Mouse (Mus musculus) neural tube, embryonic 11.5 days (tissue): ENCODE data around the gene Rftn1. TPM values are rescaled to one million over a fixed set of nuclear protein-coding genes. Genes with fewer than 3 reads are reported as not detected.

Source experiments
- ATAC-seq: fragments of 200-750 bp; cut with Nextera tagmentation; 2 replicates; pipeline ENCODE4 v1.8.0; 2017; ENCODE audit warnings: moderate number of reproducible peaks, mild to moderate bottlenecking, moderate TSS enrichment, moderate library complexity; ENCODE audit not compliant: insufficient read depth, low FRiP score, low TSS enrichment
- DNase-seq: peaks from one replicate; pipeline ENCODE4 v3.0.0-alpha.2; 2015; ENCODE audit warnings: low spot score
- H3K27ac ChIP-seq: fragments of 300-500 bp; sonication (generic); 2 replicates; pipeline ENCODE4 v1.5.1; 2014; ENCODE audit warnings: low read depth, mild to moderate bottlenecking, low read length
- H3K27me3 ChIP-seq: fragments of 300-500 bp; sonication (generic); 2 replicates; pipeline ENCODE4 v1.6.1; 2014; ENCODE audit warnings: mild to moderate bottlenecking, low read length, mixed read lengths; ENCODE audit not compliant: control insufficient read depth, insufficient read depth
- H3K36me3 ChIP-seq: fragments of 300-500 bp; sonication (generic); 2 replicates; pipeline ENCODE4 v1.6.1; 2014; ENCODE audit warnings: mild to moderate bottlenecking, low read length, moderate library complexity, mixed read lengths; ENCODE audit not compliant: control insufficient read depth, insufficient read depth
- H3K4me1 ChIP-seq: fragments of 300-500 bp; sonication (generic); 2 replicates; pipeline ENCODE4 v1.6.1; 2014; ENCODE audit warnings: low read length, mixed read lengths; ENCODE audit not compliant: control insufficient read depth, insufficient read depth
- H3K4me2 ChIP-seq: fragments of 300-500 bp; sonication (generic); 2 replicates; pipeline ENCODE4 v1.6.1; 2014; ENCODE audit warnings: low read depth, mild to moderate bottlenecking, moderate library complexity
- H3K4me3 ChIP-seq: fragments of 300-500 bp; sonication (generic); 2 replicates; pipeline ENCODE4 v1.5.1; 2014; ENCODE audit warnings: low read depth, low read length
- H3K9ac ChIP-seq: fragments of 300-500 bp; sonication (generic); 2 replicates; pipeline ENCODE4 v1.6.1; 2014; ENCODE audit warnings: mild to moderate bottlenecking, low read length
- H3K9me3 ChIP-seq: fragments of 300-500 bp; sonication (generic); 2 replicates; pipeline ENCODE4 v1.6.1; 2016; ENCODE audit warnings: low read length; ENCODE audit not compliant: control insufficient read depth
- WGBS: fragments of 180-500 bp; shearing (Covaris S2); extraction: QIAGEN DNeasy Blood & Tissue Kit; methylation state at CpG from one replicate; pipeline ENCODE4 v1.1.7; 2014; 5-methylcytosine and 5-hydroxymethylcytosine counted together
- polyA plus RNA-seq: library from polyadenylated mRNA; unstranded; fragments of >200 nt; fragmentation: Nextera tagmentation; extraction: Ambion mirVana; gene quantifications from 2 replicates; pipeline ENCODE4 v1.2.1, GENCODE M21; 2014

The Rftn1 gene
- polyA plus RNA-seq, 1 experiment from 2014 or later, result 6.9 TPM

DNA sequence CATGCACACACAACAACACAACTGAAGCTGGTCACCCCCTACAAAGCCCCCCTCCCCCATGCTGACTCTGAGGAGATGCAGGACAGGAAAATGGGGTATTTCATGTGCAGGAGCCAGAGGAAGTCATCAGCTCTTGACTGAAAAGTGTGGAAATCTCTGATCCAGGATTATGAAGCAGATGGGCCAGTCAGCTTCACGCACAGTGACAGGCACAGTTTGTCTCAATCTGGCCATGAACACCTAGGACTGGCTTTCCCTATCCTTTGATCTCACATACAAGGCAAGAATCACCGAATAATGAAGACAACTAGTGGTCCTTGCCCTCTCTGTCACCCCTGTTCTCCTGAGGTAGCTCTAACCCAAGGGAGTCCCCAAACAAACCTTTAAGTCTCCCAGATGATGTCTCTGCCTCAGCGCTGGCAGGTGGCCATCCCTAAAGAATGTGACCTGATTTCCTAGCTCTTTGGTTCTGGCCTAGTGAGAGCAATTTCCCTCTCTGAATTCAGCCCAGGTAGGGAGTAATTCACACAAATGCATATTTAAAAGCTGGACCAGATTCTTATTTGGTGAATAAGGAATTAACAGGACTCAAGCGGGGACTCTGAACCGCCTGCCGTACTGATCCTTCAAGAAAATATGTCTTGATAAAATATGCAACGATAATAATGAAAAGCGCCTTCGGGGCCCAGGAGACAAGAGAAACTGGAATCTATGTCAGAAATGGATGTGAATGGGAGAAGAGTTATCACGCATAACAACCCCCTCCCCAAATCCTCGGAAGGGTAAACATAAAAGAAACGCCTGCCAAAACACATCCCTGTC, 6.0 kb downstream of the Rftn1 start:
- ATAC-seq (no peak), DNase-seq (no peak)
- no peak overlapping the region for H3K4me3 ChIP-seq
- H3K9ac ChIP-seq, result no peak overlapping the region
- peaks cover under 1% of the 10 kb centered on the region; the same call in 1 of the 2 replicates for H3K4me1 ChIP-seq
- no peaks in the 10 kb centered on the region for H3K9me3 ChIP-seq
- no peak overlapping the region for H3K27ac ChIP-seq
- H3K36me3 ChIP-seq, result no peaks in the 10 kb centered on the region
- no peaks in the 10 kb centered on the region for H3K27me3 ChIP-seq
- 83% methylated on average over 12 of the region's 12 CpGs for WGBS
- H3K4me2 ChIP-seq, result no peak overlapping the region

DNA sequence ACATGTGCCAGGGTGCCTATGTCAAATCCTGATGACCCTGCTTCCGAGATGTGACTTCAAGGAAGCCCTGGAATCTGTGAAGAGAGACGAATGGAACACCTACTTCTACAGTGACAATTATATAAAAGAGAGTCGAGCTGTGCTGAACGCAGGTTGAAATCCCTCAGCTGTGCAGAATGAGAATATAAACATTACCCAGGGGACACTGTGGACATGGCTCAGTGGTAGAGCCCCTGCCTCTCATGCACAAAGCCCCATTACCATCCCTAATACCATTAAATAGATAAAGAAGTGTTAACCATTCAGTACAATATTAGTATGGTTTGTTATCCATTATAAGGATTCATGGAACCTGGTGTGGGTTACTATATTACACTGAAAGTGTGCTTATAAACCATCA, 7.2 kb downstream of the Rftn1 start:
- Histone ChIP-seq H3K4me1 (no peaks in the 10 kb centered on the region), H3K36me3 (no peaks in the 10 kb centered on the region), H3K27ac (no peak overlapping the region), H3K9me3 (no peaks in the 10 kb centered on the region), H3K4me2 (no peak overlapping the region), H3K9ac (no peak overlapping the region), H3K4me3 (no peak overlapping the region), H3K27me3 (no peaks in the 10 kb centered on the region)
- ATAC-seq (no peak), DNase-seq (no peak)
- 84% methylated on average over 4 of the region's 4 CpGs for WGBS

DNA sequence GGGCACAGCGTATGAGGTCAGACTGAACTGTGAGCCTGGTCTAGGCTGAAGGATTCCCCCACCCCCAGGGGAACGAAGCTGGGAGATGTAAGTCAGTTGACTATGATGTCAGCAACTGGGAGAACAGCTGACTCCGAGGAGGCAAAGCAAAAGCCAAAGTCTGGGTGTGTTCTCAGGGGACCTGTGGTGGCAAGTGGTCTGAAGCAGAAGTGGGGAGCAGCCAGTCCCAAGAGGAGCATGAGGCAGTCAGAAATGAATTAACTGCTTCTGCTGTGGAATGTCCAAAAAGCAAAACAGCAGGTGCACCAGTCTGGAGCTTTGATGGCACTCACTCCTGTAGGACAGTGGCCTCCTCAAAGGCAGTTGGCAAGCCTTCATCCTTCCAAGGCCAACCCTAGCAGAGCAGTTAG, 7.9 kb downstream of the Rftn1 start:
- H3K27ac ChIP-seq, result no peak overlapping the region
- H3K36me3 ChIP-seq, result no peaks in the 10 kb centered on the region
- ATAC-seq (no peak), DNase-seq (no peak)
- no peaks in the 10 kb centered on the region for H3K9me3 ChIP-seq
- H3K4me1 ChIP-seq, result no peaks in the 10 kb centered on the region
- H3K9ac ChIP-seq, result no peak overlapping the region
- no peak overlapping the region for H3K4me3 ChIP-seq
- H3K27me3 ChIP-seq, result no peaks in the 10 kb centered on the region
- no peak overlapping the region for H3K4me2 ChIP-seq
- 85% methylated on average over 3 of the region's 3 CpGs for WGBS

DNA sequence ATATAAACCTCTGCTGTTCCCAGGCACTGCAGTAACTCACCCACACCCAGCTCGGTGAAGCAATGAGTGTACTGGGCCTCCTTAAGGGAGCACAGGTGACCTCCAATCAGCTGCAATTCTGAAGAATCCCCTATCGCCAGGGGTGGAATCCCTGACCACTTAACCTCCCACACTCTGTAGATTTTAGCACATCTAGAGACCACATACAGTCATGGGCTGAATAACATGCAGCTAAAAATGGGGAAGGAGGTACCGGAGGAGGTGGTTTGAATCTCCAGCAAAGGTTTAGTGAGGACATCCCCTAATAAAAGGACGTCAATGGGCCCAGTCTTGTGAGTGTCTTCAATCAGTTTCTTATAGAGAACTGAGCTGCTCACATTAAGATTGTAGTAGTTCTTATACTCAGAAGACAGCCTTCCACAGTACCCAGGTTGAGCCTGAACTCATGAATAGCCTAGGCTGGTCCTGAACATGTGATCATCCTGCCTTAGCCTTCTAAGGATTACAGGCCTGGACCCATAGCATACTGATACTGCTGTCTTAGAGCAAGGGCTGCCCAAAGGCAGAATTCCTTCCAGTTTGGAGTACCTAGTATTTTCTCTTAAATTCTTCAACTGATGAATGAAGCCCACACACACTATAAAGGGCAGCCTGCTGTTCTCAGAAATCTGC, 9.4 kb downstream of the Rftn1 start:
- H3K9me3 ChIP-seq, result no peaks in the 10 kb centered on the region
- DNase-seq (no peak), ATAC-seq (no peak)
- H3K9ac ChIP-seq, result no peak overlapping the region
- no peak overlapping the region for H3K4me3 ChIP-seq
- no peaks in the 10 kb centered on the region for H3K27me3 ChIP-seq
- WGBS, result 89% methylated on average over 4 of the region's 4 CpGs
- H3K4me1 ChIP-seq, result no peaks in the 10 kb centered on the region
- no peaks in the 10 kb centered on the region for H3K36me3 ChIP-seq
- H3K4me2 ChIP-seq, result no peak overlapping the region
- H3K27ac ChIP-seq, result no peak overlapping the region

DNA sequence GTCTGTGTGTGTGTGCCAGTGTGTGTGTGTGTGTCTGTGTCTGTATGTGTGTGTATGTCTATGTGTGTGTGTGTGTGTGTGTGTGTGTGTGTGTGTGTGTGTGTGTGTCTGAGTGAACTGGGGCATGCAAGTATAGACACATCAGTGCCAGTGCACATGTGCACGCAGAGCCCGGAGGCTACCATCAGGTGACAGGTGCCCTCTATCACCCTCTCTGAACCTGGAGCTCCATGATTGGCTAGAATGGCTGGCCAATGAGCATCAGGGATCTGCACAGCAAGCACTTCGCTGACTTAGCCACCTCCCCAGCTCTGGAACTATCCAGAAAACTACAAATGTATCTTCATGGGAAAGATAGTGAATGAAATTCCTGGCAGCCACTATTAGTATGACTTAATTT, 16.7 kb downstream of the Rftn1 start:
- H3K4me2 ChIP-seq, result no peak overlapping the region
- no peak for DNase-seq
- H3K9me3 ChIP-seq, result no peaks in the 10 kb centered on the region
- whole genome bisulfite sequencing, result 89% methylated on average over 3 of the region's 3 CpGs
- ATAC-seq, result no peak
- H3K27ac ChIP-seq, result no peak overlapping the region
- H3K27me3 ChIP-seq, result no peaks in the 10 kb centered on the region
- no peaks in the 10 kb centered on the region for H3K36me3 ChIP-seq
- H3K9ac ChIP-seq, result no peak overlapping the region
- H3K4me1 ChIP-seq, result no peaks in the 10 kb centered on the region
- no peak overlapping the region for H3K4me3 ChIP-seq

DNA sequence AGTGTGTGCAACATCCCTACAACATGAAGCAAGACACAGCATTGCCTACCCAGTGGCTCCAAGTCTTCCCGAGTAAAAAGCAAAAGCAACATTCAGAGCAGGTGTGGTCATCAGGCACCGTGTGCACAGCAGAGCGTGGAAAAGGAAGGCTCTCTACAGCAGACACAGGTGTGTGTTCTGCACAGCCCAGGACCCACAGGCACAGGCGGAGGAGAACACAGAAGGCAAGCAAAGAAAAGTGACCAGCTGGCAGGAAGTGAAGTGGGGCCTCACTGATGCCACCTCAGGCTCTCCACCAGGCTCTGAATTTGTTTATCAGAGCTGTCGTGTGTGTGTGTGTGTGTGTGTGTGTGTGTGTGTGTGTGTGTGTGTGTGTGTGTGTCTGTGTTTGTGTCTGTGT, 17.1 kb downstream of the Rftn1 start:
- ATAC-seq (no peak), DNase-seq (no peak)
- Histone ChIP-seq H3K9ac (no peak overlapping the region), H3K27me3 (no peaks in the 10 kb centered on the region), H3K9me3 (no peaks in the 10 kb centered on the region), H3K4me3 (no peak overlapping the region), H3K4me1 (no peaks in the 10 kb centered on the region), H3K27ac (no peak overlapping the region), H3K36me3 (no peaks in the 10 kb centered on the region), H3K4me2 (no peak overlapping the region)
- 96% methylated on average over 5 of the region's 5 CpGs for WGBS

DNA sequence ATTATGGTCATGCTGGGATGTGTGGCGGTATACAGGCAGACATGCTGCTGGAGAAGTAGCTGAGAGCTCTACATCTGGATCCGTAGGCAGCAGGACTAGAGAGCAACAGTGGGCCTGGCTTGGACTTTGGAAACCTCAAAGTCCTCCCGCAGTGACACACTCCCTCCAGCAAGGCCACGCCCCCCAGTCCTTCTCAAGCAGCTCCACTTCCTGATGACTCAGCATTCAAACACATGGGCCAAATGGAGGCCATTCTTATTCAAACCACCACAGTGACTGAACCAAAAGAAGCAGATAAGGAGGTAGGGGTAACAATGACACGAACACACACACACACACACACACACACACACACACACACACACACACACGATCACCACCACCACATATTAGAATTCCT, 17.7 kb downstream of the Rftn1 start:
- no peaks in the 10 kb centered on the region for H3K4me1 ChIP-seq
- H3K36me3 ChIP-seq, result no peaks in the 10 kb centered on the region
- no peak overlapping the region for H3K4me3 ChIP-seq
- no peak overlapping the region for H3K27ac ChIP-seq
- no peaks in the 10 kb centered on the region for H3K27me3 ChIP-seq
- H3K4me2 ChIP-seq, result no peak overlapping the region
- H3K9me3 ChIP-seq, result no peaks in the 10 kb centered on the region
- DNase-seq (no peak), ATAC-seq (no peak)
- WGBS, result 94% methylated on average over 6 of the region's 6 CpGs
- H3K9ac ChIP-seq, result no peak overlapping the region

DNA sequence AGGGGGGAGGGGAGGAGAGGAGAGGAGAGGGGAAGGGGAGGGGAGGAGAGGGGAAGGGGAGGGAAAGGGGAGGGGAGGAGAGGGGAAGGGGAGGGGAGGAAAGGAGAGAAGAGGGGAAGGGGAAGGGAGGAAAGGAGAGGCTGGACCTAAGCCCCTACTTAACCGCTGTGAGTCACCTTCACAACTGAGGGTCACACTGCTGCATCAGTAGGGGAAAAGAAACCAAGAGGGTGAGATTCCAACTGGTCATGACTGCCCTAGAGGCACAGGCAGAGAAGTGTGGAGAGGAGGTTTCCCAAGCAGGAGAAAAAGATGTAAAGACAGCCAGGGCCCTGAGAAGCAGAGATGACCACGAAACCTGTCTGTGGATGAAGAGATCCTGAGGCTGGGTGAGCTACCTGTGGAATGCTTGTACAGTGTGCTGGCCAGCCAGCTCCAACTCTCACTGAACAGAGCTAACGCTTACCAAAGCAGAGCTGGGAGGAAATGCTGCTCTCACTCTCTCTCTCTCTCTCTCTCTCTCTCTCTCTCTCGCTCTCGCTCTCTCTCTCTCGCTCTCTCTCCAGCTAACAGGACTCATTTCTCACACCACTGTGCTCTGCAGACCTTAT, 19.4 kb downstream of the Rftn1 start:
- no peak overlapping the region for H3K4me3 ChIP-seq
- no peaks in the 10 kb centered on the region for H3K36me3 ChIP-seq
- H3K9ac ChIP-seq, result no peak overlapping the region
- H3K9me3 ChIP-seq, result no peaks in the 10 kb centered on the region
- H3K27ac ChIP-seq, result no peak overlapping the region
- 80% methylated on average over 6 of the region's 6 CpGs for WGBS
- H3K4me2 ChIP-seq, result no peak overlapping the region
- ATAC-seq, result no peak
- no peaks in the 10 kb centered on the region for H3K27me3 ChIP-seq
- no peaks in the 10 kb centered on the region for H3K4me1 ChIP-seq
- DNase-seq, result no peak
